Mouse (Mus musculus): ENCODE results near the gene Slc4a1ap. TPM values are rescaled to one million over a fixed set of nuclear protein-coding genes. Genes with fewer than 3 reads are reported as not detected.
"Not testable (repeated sequence)": the region's sequence is repeated elsewhere in the genome, so short reads cannot be mapped to it uniquely, and the experiment has no call there.

Slc4a1ap gene
- polyA plus RNA-seq, 1 experiment, result 23.3 TPM

DNA sequence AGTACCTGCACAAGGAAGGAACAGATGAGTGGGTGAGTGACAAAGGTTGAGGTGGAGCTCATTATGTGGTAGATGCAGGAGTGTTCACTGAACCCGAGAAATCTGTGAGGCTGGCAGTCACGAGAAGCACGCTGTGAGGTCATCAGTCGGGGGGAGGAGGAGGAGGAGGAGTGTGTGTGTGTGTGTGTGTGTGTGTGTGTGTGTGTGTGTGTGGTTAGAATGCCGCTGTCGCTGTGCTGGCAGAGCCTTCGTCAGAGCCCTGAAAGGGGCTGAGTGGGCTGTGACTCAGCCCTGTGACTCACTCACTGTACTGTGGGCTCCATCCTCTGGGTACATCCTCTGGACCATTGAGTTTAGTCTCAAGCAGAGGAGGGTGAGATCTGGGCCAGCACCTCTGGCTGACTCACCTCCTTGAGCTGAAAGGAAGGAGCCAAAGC is 49.8 kb downstream of the Slc4a1ap start:
- no peak for DNase-seq
- no peaks in the 10 kb centered on the region for H3K36me3 ChIP-seq (ENCODE audit: control insufficient read depth, insufficient read depth, low read length)
- H3K4me3 ChIP-seq (ENCODE audit: control insufficient read depth, insufficient read depth, low read length), result no peak overlapping the region
- H3K27ac ChIP-seq (ENCODE audit: control insufficient read depth, insufficient read depth, low read length), result no peak overlapping the region
- WGBS, result 49% methylated on average over 7 of the region's 7 CpGs
- no peaks in the 10 kb centered on the region for H3K27me3 ChIP-seq (ENCODE audit: control insufficient read depth, insufficient read depth, low read length)
- H3K4me1 ChIP-seq (replicated peaks; ENCODE audit: control insufficient read depth, insufficient read depth, low read length), result peaks cover 7% of the 10 kb centered on the region; the same call in 1 of the 2 replicates
- no peak for TF ChIP-seq POLR2A (IDR thresholded peaks at IDR 0.05; ENCODE audit: control insufficient read depth, extremely low read depth, insufficient read depth, low read length, poor library complexity)
- no peak for TF ChIP-seq CTCF (IDR thresholded peaks at IDR 0.05; ENCODE audit: borderline replicate concordance, control insufficient read depth, extremely low read depth, insufficient read depth, low read length, poor library complexity)

DNA sequence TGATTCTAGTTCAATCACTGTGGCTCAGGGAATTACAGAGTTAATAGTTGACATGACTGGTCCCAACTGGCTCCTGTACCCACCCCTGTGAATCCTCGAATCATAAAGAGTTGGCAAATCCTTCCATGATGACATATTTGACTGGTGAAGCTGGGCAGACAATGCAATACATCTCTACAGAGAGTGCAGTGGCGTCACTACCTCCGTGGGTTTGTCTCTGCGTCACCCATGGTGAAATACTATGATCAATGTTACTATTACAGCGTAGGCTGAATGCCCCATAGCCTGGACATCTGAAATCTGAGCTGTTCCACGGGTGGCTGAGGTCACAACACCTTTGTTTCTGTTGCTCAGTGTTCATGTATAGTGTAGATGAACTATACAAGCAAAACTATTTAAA is 54.5 kb downstream of the Slc4a1ap start:
- H3K27ac ChIP-seq (ENCODE audit: control insufficient read depth, insufficient read depth, low read length), result no peak overlapping the region
- H3K4me3 ChIP-seq (ENCODE audit: control insufficient read depth, insufficient read depth, low read length), result no peak overlapping the region
- H3K36me3 ChIP-seq (ENCODE audit: control insufficient read depth, insufficient read depth, low read length), result no peaks in the 10 kb centered on the region
- TF ChIP-seq POLR2A (IDR thresholded peaks at IDR 0.05; ENCODE audit: control insufficient read depth, extremely low read depth, insufficient read depth, low read length, poor library complexity) (no peak), CTCF (IDR thresholded peaks at IDR 0.05; ENCODE audit: borderline replicate concordance, control insufficient read depth, extremely low read depth, insufficient read depth, low read length, poor library complexity) (no peak)
- DNase-seq, result no peak
- peaks cover 3% of the 10 kb centered on the region; the same call in 1 of the 2 replicates for H3K4me1 ChIP-seq (replicated peaks; ENCODE audit: control insufficient read depth, insufficient read depth, low read length)
- 88% methylated on average over 6 of the region's 6 CpGs for WGBS
- no peaks in the 10 kb centered on the region for H3K27me3 ChIP-seq (ENCODE audit: control insufficient read depth, insufficient read depth, low read length)

DNA sequence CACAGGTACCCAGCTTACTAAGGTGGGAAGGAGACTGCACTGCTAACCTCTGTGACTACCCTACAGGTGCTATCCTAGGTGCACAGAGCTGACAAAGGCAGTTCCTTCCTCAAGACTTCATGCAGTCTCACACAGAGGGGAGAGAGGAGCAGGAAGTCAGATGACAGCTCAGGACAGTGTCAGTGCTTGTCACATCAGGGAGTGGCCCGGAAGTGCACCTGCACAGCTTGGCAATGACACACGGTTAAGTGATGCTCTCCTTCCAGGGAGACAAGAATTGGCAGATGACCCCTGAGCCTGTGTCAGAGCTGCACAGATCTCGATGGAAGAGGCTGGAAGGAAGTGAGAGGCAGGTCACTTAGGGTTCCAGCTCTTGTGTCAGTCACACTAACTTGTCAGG is 55.1 kb downstream of the Slc4a1ap start:
- Histone ChIP-seq H3K27ac (ENCODE audit: control insufficient read depth, insufficient read depth, low read length) (no peak overlapping the region), H3K4me3 (ENCODE audit: control insufficient read depth, insufficient read depth, low read length) (no peak overlapping the region), H3K4me1 (replicated peaks; ENCODE audit: control insufficient read depth, insufficient read depth, low read length) (no peaks in the 10 kb centered on the region), H3K27me3 (ENCODE audit: control insufficient read depth, insufficient read depth, low read length) (no peaks in the 10 kb centered on the region), H3K36me3 (ENCODE audit: control insufficient read depth, insufficient read depth, low read length) (no peaks in the 10 kb centered on the region)
- TF ChIP-seq CTCF (IDR thresholded peaks at IDR 0.05; ENCODE audit: borderline replicate concordance, control insufficient read depth, extremely low read depth, insufficient read depth, low read length, poor library complexity), result no peak
- TF ChIP-seq POLR2A (IDR thresholded peaks at IDR 0.05; ENCODE audit: control insufficient read depth, extremely low read depth, insufficient read depth, low read length, poor library complexity), result no peak
- 41% methylated on average over 3 of the region's 3 CpGs for WGBS
- no peak for DNase-seq

DNA sequence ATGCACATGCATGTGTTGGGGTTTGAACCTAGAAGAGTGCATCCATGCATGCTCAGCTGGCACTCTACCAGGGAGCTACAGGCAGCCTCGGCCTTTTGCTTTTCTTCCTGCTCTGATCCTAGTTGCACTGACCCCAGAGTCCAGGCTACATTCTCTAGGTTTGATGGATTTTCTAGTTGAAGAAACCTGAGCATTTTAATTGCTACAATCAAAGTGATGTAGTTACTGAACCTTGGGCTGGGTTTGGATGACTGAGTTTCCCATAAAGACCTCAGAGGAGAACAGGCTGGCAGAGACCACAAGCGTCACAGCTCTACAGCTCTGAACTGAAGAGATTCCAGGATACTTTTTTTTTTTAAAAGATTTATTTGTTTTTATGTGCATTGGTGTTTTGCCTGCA is 56.5 kb downstream of the Slc4a1ap start:
- TF ChIP-seq POLR2A (IDR thresholded peaks at IDR 0.05; ENCODE audit: control insufficient read depth, extremely low read depth, insufficient read depth, low read length, poor library complexity), result no peak
- no peak for TF ChIP-seq CTCF (IDR thresholded peaks at IDR 0.05; ENCODE audit: borderline replicate concordance, control insufficient read depth, extremely low read depth, insufficient read depth, low read length, poor library complexity)
- WGBS, result 94% methylated on average over 2 of the region's 2 CpGs
- no peaks in the 10 kb centered on the region for H3K4me1 ChIP-seq (replicated peaks; ENCODE audit: control insufficient read depth, insufficient read depth, low read length)
- no peak overlapping the region for H3K27ac ChIP-seq (ENCODE audit: control insufficient read depth, insufficient read depth, low read length)
- no peak for DNase-seq
- H3K27me3 ChIP-seq (ENCODE audit: control insufficient read depth, insufficient read depth, low read length), result no peaks in the 10 kb centered on the region
- H3K36me3 ChIP-seq (ENCODE audit: control insufficient read depth, insufficient read depth, low read length), result no peaks in the 10 kb centered on the region
- H3K4me3 ChIP-seq (ENCODE audit: control insufficient read depth, insufficient read depth, low read length), result no peak overlapping the region

GRCm38 (mm10) chr5:31585526-31585925 is 58.7 kb downstream of the Slc4a1ap start:
- Histone ChIP-seq H3K27ac (ENCODE audit: control insufficient read depth, insufficient read depth, low read length) (no peak overlapping the region), H3K4me1 (replicated peaks; ENCODE audit: control insufficient read depth, insufficient read depth, low read length) (no peaks in the 10 kb centered on the region), H3K36me3 (ENCODE audit: control insufficient read depth, insufficient read depth, low read length) (no peaks in the 10 kb centered on the region), H3K4me3 (ENCODE audit: control insufficient read depth, insufficient read depth, low read length) (no peak overlapping the region), H3K27me3 (ENCODE audit: control insufficient read depth, insufficient read depth, low read length) (no peaks in the 10 kb centered on the region)
- WGBS, result 96% methylated on average over 4 of the region's 4 CpGs
- TF ChIP-seq POLR2A (IDR thresholded peaks at IDR 0.05; ENCODE audit: control insufficient read depth, extremely low read depth, insufficient read depth, low read length, poor library complexity) (no peak), CTCF (IDR thresholded peaks at IDR 0.05; ENCODE audit: borderline replicate concordance, control insufficient read depth, extremely low read depth, insufficient read depth, low read length, poor library complexity) (no peak)
- DNase-seq, result no peak

DNA sequence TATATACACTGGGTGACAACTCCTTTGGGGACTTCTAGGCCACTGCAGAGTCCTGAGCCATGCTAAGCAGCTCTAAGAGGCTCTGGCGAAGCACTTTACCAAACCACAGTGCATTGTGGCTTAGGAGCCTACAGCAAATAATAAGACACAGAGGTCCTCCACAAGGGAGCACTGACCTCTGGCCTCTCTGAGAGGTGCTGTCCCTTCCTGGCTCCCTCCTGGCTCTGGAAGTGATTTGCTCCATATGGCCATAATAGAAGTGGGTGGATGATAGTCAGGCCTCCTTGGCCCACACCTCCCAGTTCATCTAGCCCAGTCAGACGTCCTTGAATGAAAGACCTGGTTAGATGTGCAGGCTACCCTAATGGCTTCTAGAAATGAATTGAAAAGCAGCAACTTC is 61.2 kb downstream of the Slc4a1ap start:
- Histone ChIP-seq H3K27ac (ENCODE audit: control insufficient read depth, insufficient read depth, low read length) (no peak overlapping the region), H3K27me3 (ENCODE audit: control insufficient read depth, insufficient read depth, low read length) (no peaks in the 10 kb centered on the region), H3K4me3 (ENCODE audit: control insufficient read depth, insufficient read depth, low read length) (no peak overlapping the region), H3K36me3 (ENCODE audit: control insufficient read depth, insufficient read depth, low read length) (no peaks in the 10 kb centered on the region), H3K4me1 (replicated peaks; ENCODE audit: control insufficient read depth, insufficient read depth, low read length) (no peaks in the 10 kb centered on the region)
- TF ChIP-seq POLR2A (IDR thresholded peaks at IDR 0.05; ENCODE audit: control insufficient read depth, extremely low read depth, insufficient read depth, low read length, poor library complexity), result no peak
- no peak for TF ChIP-seq CTCF (IDR thresholded peaks at IDR 0.05; ENCODE audit: borderline replicate concordance, control insufficient read depth, extremely low read depth, insufficient read depth, low read length, poor library complexity)
- DNase-seq, result no peak
- WGBS, result 88% methylated on average over 2 of the region's 2 CpGs

DNA sequence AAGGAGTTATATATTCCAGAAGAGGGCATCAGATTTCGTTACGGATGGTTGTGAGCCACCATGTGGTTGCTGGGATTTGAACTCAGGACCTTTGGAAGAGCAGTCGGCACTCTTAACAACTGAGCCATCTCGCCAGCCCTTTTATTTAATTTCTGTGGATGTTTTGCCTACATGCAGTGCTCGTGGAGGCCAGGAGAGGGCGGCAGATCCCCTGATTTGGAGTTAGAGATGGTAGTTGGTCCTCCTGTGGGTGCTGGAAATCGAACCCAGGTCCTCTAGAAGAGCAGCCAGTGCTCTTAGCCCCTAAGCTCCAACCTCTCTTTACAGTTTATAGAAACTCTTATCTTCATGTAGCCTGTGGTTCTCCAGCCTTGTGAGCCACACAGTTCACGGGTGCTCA is 61.9 kb downstream of the Slc4a1ap start:
- H3K27ac ChIP-seq (ENCODE audit: control insufficient read depth, insufficient read depth, low read length), result not testable (repeated sequence)
- 0 out of 2 replicates have a peak, but pooled peaks have one; percentile 26 for TF ChIP-seq CTCF (IDR thresholded peaks at IDR 0.05; ENCODE audit: borderline replicate concordance, control insufficient read depth, extremely low read depth, insufficient read depth, low read length, poor library complexity)

More for the DNA sequence above, 61.9 kb downstream of the Slc4a1ap start:
- H3K27me3 ChIP-seq (ENCODE audit: control insufficient read depth, insufficient read depth, low read length); H3K36me3 ChIP-seq (ENCODE audit: control insufficient read depth, insufficient read depth, low read length); DNase-seq; H3K4me1 ChIP-seq (replicated peaks; ENCODE audit: control insufficient read depth, insufficient read depth, low read length); H3K4me3 ChIP-seq (ENCODE audit: control insufficient read depth, insufficient read depth, low read length): not testable (repeated sequence)
- WGBS, result 91% methylated on average over 8 of the region's 8 CpGs

Measured in thymus, adult 2 months (tissue).